Mouse (Mus musculus) lung, postnatal 0 days (tissue): ENCODE measurements around the gene Babam1.
"Not testable (repeated sequence)": the region's sequence is repeated elsewhere in the genome, so short reads cannot be mapped to it uniquely, and the experiment has no call there.

ENCODE experiments used
- CTCF ChIP-seq: IDR thresholded peaks from 2 replicates; pipeline ENCODE4 v1.5.1; 2016; ENCODE audit warnings: antibody characterized with exemption, mild to moderate bottlenecking
- EP300 ChIP-seq: IDR thresholded peaks from 2 replicates; pipeline ENCODE4 v1.6.1; 2016; ENCODE audit warnings: antibody characterized with exemption, mild to moderate bottlenecking, control low read depth

DNA sequence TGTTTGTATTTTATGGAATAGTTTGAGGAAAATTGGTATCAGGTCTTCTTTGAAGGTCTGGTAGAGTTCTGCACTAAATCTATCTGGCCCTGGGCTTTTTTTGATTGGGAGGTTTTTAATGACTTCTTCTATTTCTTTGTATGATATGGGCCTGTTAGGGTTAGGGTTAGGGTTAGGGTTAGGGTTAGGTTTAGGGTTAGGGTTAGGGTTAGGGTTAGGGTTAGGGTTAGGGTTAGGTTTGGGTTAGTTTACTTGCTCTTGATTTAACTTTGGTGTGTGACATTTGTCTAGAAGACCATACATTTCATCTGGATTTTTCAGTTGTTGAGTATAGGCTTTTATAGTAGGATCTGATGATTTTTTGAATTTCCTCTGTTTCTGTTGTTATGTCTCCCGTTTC, 36.3 kb downstream of the Babam1 start:
- TF ChIP-seq CTCF, EP300: not testable (repeated sequence)
